Mouse (Mus musculus) liver, embryonic 14.5 days (tissue): Measurements from ENCODE around the gene Rph3al.

Experiments used
- CTCF ChIP-seq: IDR thresholded peaks from 2 replicates; pipeline ENCODE4 v1.5.1; 2016; ENCODE audit warnings: antibody characterized with exemption, low read depth, control low read depth
- EP300 ChIP-seq: IDR thresholded peaks from 2 replicates; pipeline ENCODE4 v1.6.1; 2016; ENCODE audit warnings: antibody characterized with exemption, low read depth

DNA sequence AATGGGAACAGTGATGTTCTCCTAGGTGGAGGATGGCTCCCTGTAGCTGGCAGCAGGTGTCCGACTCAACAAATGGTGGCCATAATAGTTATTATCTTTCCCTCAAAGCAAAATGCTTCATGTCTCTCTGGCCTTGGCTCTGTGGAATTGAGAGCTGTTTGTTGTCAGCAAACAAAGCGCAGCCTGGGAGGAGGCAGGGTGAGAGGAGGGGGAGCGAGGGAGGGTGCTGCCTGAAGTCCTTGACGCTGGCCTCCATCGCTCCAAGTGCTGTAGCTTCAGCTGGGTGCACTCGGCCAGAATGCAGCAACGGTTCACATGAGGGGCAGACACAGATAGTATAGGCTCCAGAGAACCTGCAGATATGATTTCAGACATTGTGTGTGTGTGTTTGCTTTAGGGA is 114.7 kb downstream of the Rph3al start:
- no peak for TF ChIP-seq CTCF
- TF ChIP-seq EP300, result no peak
